Mouse (Mus musculus) liver, postnatal 0 days (tissue): ENCODE measurements around the gene Hdac10. TPM values are rescaled to one million over a fixed set of nuclear protein-coding genes. Genes with fewer than 3 reads are reported as not detected.

Experiments used
- ATAC-seq: fragments of 200-750 bp; cut with Nextera tagmentation; 2 replicates; pipeline ENCODE4 v1.8.0; 2017; ENCODE audit warnings: mild to moderate bottlenecking, moderate library complexity
- DNase-seq: peaks from one replicate; pipeline ENCODE4 v3.0.0-alpha.2; 2016
- H3K27ac ChIP-seq: fragments of 300-500 bp; sonication (generic); 2 replicates; pipeline ENCODE4 v1.5.1; 2014; ENCODE audit warnings: antibody characterized with exemption, moderate library complexity, mild to moderate bottlenecking, low read depth
- H3K27me3 ChIP-seq: fragments of 300-500 bp; sonication (generic); 2 replicates; pipeline ENCODE4 v1.6.1; 2014; ENCODE audit warnings: low read length, control low read depth, mixed read lengths; ENCODE audit not compliant: insufficient read depth
- H3K36me3 ChIP-seq: fragments of 300-500 bp; sonication (generic); replicated peaks from 2 replicates; pipeline ENCODE4 v1.6.1; 2014; ENCODE audit warnings: mild to moderate bottlenecking, control low read depth, low read length, moderate library complexity, mixed read lengths; ENCODE audit not compliant: insufficient read depth
- H3K4me1 ChIP-seq: fragments of 300-500 bp; sonication (generic); 2 replicates; pipeline ENCODE4 v1.6.1; 2014; ENCODE audit warnings: antibody characterized with exemption, mild to moderate bottlenecking, control low read depth; ENCODE audit not compliant: insufficient read depth
- H3K4me2 ChIP-seq: fragments of 300-500 bp; sonication (generic); 2 replicates; pipeline ENCODE4 v1.6.1; 2014; ENCODE audit warnings: low read depth, mild to moderate bottlenecking, low read length, moderate library complexity, mixed read lengths
- H3K4me3 ChIP-seq: fragments of 300-500 bp; sonication (generic); 2 replicates; pipeline ENCODE4 v1.5.1; 2014; ENCODE audit warnings: low read depth, low read length
- H3K9ac ChIP-seq: fragments of 300-500 bp; sonication (generic); replicated peaks from 2 replicates; pipeline ENCODE4 v1.6.1; 2014; ENCODE audit warnings: mild to moderate bottlenecking, moderate library complexity
- H3K9me3 ChIP-seq: fragments of 300-500 bp; sonication (generic); 2 replicates; pipeline ENCODE4 v1.6.1; 2016; ENCODE audit warnings: mild to moderate bottlenecking, control low read depth, low read length, mixed read lengths
- CTCF ChIP-seq: sonication (generic); IDR thresholded peaks from 2 replicates; pipeline ENCODE4 v1.5.1; 2016; ENCODE audit warnings: antibody characterized with exemption, low read depth
- EP300 ChIP-seq: IDR thresholded peaks from 2 replicates; pipeline ENCODE4 v1.6.1; 2016; ENCODE audit warnings: antibody characterized with exemption, low read depth, mild to moderate bottlenecking
- WGBS: fragments of 180-500 bp; shearing (Covaris S2); extraction: QIAGEN DNeasy Blood & Tissue Kit; methylation state at CpG from one replicate; pipeline ENCODE4 v1.1.7; 2014; ENCODE audit not compliant: insufficient replicate concordance; 5-methylcytosine and 5-hydroxymethylcytosine counted together
- polyA plus RNA-seq: library from polyadenylated mRNA; unstranded; fragments of >200 nt; fragmentation: Nextera tagmentation; extraction: Ambion mirVana; gene quantifications from 2 replicates; pipeline ENCODE4 v1.2.1, GENCODE M21; 2015

Gene Hdac10
- polyA plus RNA-seq, 1 experiment from 2014 or later: 6.3 TPM

DNA sequence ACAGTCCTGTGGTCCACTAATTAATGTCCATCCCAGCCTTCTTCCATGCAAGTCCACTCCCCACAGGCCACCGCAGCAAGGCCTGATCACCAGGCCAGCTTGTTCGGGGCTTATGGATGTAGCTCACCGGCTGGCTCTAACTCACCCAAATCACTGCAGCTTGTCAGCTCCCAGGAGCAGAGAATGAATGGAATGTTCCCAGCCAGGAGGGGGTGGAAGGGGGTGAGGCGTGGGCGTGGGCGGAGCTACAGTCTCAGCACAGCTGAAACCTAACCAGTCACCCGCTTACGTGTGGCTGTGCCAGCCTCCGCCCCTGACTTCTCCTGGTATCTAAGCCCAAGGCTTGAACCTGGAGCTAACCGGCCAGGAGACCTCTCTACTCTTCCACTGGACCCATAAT, 40.9 kb upstream of the Hdac10 start:
- Histone ChIP-seq H3K27ac (peak overlapping the region; percentile 80), H3K27me3 (peaks cover 11% of the 10 kb centered on the region; the same call in 1 of the 2 replicates), H3K4me1 (peaks cover 44% of the 10 kb centered on the region), H3K4me3 (no peak overlapping the region), H3K9ac (0 out of 2 replicates have a peak overlapping the region, but pooled peaks have one; percentile 41), H3K4me2 (peak overlapping the region; percentile 29; the same call in 1 of the 2 replicates), H3K36me3 (peaks cover 29% of the 10 kb centered on the region), H3K9me3 (no peaks in the 10 kb centered on the region)
- TF ChIP-seq EP300: no peak
- TF ChIP-seq CTCF: no peak
- DNase-seq (peak; percentile 57), ATAC-seq (peak; percentile 35)
- 41% methylated on average over 10 of the region's 10 CpGs for WGBS

DNA sequence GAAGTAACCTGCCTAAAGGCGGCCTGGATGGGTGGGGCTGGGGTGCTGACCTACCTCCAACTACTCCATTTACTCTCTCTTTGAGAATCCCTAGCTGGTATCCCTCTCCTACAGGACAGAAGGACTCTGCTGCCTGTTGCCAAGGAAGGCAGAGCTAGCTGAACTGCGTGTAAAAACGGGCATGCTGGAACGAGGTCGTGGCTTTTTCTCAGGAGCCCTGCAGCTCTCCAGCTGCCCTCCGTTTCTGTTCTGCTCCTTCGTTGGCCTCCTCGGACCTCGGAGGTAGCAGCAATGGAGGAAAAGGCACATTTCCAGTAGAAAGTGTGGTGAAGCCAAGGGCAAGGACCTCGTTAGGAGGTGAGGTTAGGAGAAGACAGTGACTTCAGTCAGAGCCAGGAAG, 40.4 kb upstream of the Hdac10 start:
- H3K4me1 ChIP-seq: peaks cover 40% of the 10 kb centered on the region
- H3K9me3 ChIP-seq: no peaks in the 10 kb centered on the region
- no peak overlapping the region for H3K4me2 ChIP-seq
- no peak overlapping the region for H3K4me3 ChIP-seq
- H3K27me3 ChIP-seq: peaks cover 10% of the 10 kb centered on the region; the same call in 1 of the 2 replicates
- ATAC-seq: no peak
- WGBS: 69% methylated on average over 10 of the region's 10 CpGs
- no peak for TF ChIP-seq CTCF
- no peak for TF ChIP-seq EP300
- H3K9ac ChIP-seq: no peak overlapping the region
- H3K36me3 ChIP-seq: peaks cover 32% of the 10 kb centered on the region
- DNase-seq: no peak
- no peak overlapping the region for H3K27ac ChIP-seq

DNA sequence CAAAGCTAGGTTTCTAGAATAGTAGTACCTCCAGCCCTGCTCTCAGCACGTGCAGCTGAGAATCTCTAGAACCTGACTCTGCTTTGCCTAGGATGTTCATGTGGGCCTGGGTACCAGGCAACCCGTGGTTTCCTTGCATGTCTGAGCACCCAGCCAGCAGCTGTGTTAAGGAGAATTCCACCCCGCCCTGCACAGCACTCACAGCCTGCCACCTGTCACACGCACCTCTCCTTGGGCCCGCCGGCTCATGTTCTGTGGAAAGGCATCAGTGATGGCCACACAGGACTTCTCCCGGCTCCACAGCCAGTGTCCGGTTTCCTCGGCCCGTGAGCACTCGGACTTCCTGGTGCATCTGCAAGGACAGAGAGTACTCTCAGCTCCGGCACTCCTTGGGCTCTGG, 37.0 kb upstream of the Hdac10 start:
- peaks cover 60% of the 10 kb centered on the region for H3K36me3 ChIP-seq

GRCm38 (mm10) chr15:89161397-89161796, 32.9 kb upstream of the Hdac10 start:
- Histone ChIP-seq H3K4me2 (no peak overlapping the region), H3K4me1 (no peaks in the 10 kb centered on the region), H3K9ac (no peak overlapping the region), H3K9me3 (no peaks in the 10 kb centered on the region), H3K27me3 (no peaks in the 10 kb centered on the region), H3K4me3 (no peak overlapping the region), H3K36me3 (peaks cover 76% of the 10 kb centered on the region), H3K27ac (no peak overlapping the region)
- no peak for ATAC-seq
- WGBS: 66% methylated on average over 9 of the region's 9 CpGs
- TF ChIP-seq EP300 (no peak), CTCF (no peak)
- no peak for DNase-seq

More for the DNA sequence above, 37.0 kb upstream of the Hdac10 start:
- H3K4me3 ChIP-seq: no peak overlapping the region
- ATAC-seq: no peak
- no peaks in the 10 kb centered on the region for H3K27me3 ChIP-seq
- H3K9ac ChIP-seq: no peak overlapping the region
- peaks cover 14% of the 10 kb centered on the region for H3K4me1 ChIP-seq
- H3K9me3 ChIP-seq: no peaks in the 10 kb centered on the region
- H3K4me2 ChIP-seq: no peak overlapping the region
- 84% methylated on average over 12 of the region's 12 CpGs for WGBS
- no peak for DNase-seq
- no peak for TF ChIP-seq CTCF
- no peak overlapping the region for H3K27ac ChIP-seq

DNA sequence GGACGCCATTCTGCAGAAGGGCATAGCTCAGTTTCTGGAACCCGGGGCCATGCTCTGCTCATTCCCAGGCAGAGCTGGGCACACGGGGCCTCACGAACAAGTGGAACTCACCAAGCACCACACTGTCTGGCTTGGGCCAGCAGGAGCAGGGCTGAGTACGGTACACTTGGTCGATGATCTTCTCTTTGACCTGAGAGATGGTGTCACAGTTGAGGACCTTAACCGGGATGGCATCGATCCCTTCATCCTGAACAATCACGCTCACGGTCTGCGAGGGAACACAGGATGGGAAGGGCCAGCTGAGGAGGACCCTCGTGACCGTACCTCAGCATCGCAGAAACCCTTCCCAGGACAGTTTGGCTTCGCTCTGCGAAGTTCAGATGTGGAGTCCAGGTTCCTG, 30.0 kb upstream of the Hdac10 start:
- H3K4me2 ChIP-seq: no peak overlapping the region
- no peaks in the 10 kb centered on the region for H3K9me3 ChIP-seq
- no peak for ATAC-seq
- no peaks in the 10 kb centered on the region for H3K4me1 ChIP-seq
- no peaks in the 10 kb centered on the region for H3K27me3 ChIP-seq
- no peak for TF ChIP-seq EP300
- TF ChIP-seq CTCF: no peak
- no peak overlapping the region for H3K9ac ChIP-seq
- WGBS: 82% methylated on average over 16 of the region's 16 CpGs
- no peak overlapping the region for H3K4me3 ChIP-seq
- no peak overlapping the region for H3K27ac ChIP-seq
- DNase-seq: no peak
- peaks cover 77% of the 10 kb centered on the region for H3K36me3 ChIP-seq

DNA sequence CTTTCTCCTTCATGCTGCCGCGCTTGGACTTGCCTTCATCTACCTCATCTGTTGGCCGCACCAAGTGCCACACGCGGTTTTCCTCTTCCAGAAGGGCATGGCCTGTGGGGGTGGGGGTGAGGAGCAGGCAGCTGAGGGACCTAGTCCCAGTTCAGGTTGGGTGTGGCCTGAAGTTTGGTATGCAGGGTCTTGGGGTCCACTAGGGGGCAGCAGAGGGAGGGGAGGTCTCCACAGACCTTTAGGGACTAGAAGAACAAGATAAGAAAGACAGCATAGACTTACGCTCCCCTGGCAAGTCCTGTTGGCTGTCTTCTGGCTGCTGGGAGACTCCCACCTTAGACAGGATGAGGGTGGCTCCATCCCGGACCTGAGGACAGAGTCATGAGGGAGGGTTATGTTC, 29.5 kb upstream of the Hdac10 start:
- TF ChIP-seq EP300 (no peak), CTCF (peak; percentile 81)
- Histone ChIP-seq H3K27me3 (no peaks in the 10 kb centered on the region), H3K9ac (no peak overlapping the region), H3K9me3 (no peaks in the 10 kb centered on the region), H3K36me3 (peaks cover 72% of the 10 kb centered on the region), H3K4me2 (no peak overlapping the region), H3K4me3 (no peak overlapping the region), H3K27ac (no peak overlapping the region), H3K4me1 (no peaks in the 10 kb centered on the region)
- ATAC-seq (peak; percentile 45), DNase-seq (peak; percentile 78)
- 55% methylated on average over 7 of the region's 7 CpGs for WGBS

DNA sequence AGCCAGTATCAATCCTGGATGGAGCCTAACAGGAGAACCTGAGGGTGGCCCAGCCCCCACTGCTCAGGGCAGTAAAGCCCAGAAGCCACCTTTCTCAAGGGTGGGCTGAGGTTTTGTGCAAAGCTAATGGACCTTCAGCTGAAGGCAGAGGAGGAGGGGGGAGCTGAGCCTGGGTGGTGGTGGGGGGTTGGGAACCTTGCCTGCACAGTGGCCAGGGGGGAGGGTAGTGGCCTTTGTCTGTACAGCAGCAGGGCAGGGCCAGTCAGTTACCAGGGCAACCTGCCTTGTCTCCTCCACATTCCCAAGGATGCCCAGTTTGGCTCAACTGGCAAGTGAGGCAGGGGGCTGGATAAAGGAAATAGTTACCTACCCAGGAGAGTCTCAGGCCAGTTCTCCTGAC, 23.8 kb upstream of the Hdac10 start:
- Histone ChIP-seq H3K36me3 (peaks cover 30% of the 10 kb centered on the region), H3K27me3 (peaks cover 31% of the 10 kb centered on the region), H3K27ac (no peak overlapping the region), H3K9me3 (no peaks in the 10 kb centered on the region), H3K4me1 (peaks cover 8% of the 10 kb centered on the region; the same call in 1 of the 2 replicates), H3K9ac (no peak overlapping the region), H3K4me3 (no peak overlapping the region), H3K4me2 (no peak overlapping the region)
- no peak for TF ChIP-seq EP300
- TF ChIP-seq CTCF: no peak
- DNase-seq: no peak
- ATAC-seq: no peak
